Comparison of ENCODE assay signal across 23 mouse cellular contexts in genomic region chr2:59462086-59462485, GRCm38 (mm10). TPM values are rescaled to one million over a fixed set of nuclear protein-coding genes. Genes with fewer than 3 reads are reported as not detected.
"Had no signal": no experiment of that assay in that cellular context is flagged by ENCODE, and none has a peak within 500 bp of the region (broad histone marks: within the 10 kb centered on the region; RNA-seq: fewer than 3 reads in every experiment).

No protein-coding gene starts in this region.

- H3K36me3 ChIP-seq: limb, embryonic 10.5 days; limb, embryonic 13.5 days; liver, embryonic 12.5 days; liver, embryonic 15.5 days; lung, embryonic 15.5 days; midbrain, embryonic 12.5 days; stomach, embryonic 15.5 days had no signal

- H3K9me3 ChIP-seq: limb, embryonic 10.5 days; liver, embryonic 12.5 days; liver, embryonic 15.5 days; lung, embryonic 15.5 days; midbrain, embryonic 12.5 days; stomach, embryonic 15.5 days had no signal

- H3K4me1 ChIP-seq: limb, embryonic 10.5 days; liver, embryonic 12.5 days; liver, embryonic 15.5 days; lung, embryonic 15.5 days; midbrain, embryonic 12.5 days; stomach, embryonic 15.5 days had no signal

- H3K4me2 ChIP-seq: limb, embryonic 13.5 days; liver, embryonic 12.5 days; liver, embryonic 15.5 days; lung, embryonic 15.5 days; midbrain, embryonic 12.5 days; stomach, embryonic 15.5 days had no signal

- H3K27ac ChIP-seq: kidney, postnatal 0 days; layer of hippocampus, adult 2 months; limb, embryonic 10.5 days; limb, embryonic 13.5 days; liver, embryonic 12.5 days; liver, embryonic 15.5 days; lung, embryonic 15.5 days; macrophage; midbrain, embryonic 12.5 days; stomach, embryonic 15.5 days had no signal

- H3K4me3 ChIP-seq: layer of hippocampus, adult 2 months; limb, embryonic 10.5 days; limb, embryonic 13.5 days; liver, embryonic 12.5 days; liver, embryonic 15.5 days; lung, embryonic 15.5 days; midbrain, embryonic 12.5 days; stomach, embryonic 15.5 days had no signal

- ATAC-seq: liver, embryonic 12.5 days; midbrain, embryonic 16.5 days had no signal

- DNase-seq: kidney, adult 2 months; kidney, postnatal 25 days; layer of hippocampus, adult 9-11 months; liver; lung, adult 18-20 months; lung, postnatal 14 days; thymus, postnatal 25 days had no signal

- H3K9ac ChIP-seq: limb, embryonic 13.5 days; liver, embryonic 12.5 days; liver, embryonic 15.5 days; lung, embryonic 15.5 days; midbrain, embryonic 12.5 days; stomach, embryonic 15.5 days had no signal

- H3K27me3 ChIP-seq: limb, embryonic 13.5 days; liver, embryonic 12.5 days; liver, embryonic 15.5 days; lung, embryonic 15.5 days; stomach, embryonic 15.5 days had no signal

RNA-seq across cellular contexts. Expression of gene Dapl1, which starts 22.4 kb away (rescaled TPM):
- total RNA-seq: layer of hippocampus, adult 2 months; layer of hippocampus, postnatal 25 days; megakaryocyte-erythroid progenitor cell, adult 5-6 weeks had no signal
- polyA plus RNA-seq: liver, embryonic 12.5 days; liver, embryonic 15.5 days; macrophage; neural tube, embryonic 11.5 days; neural tube, embryonic 14.5 days; small intestine, adult 2 months had no signal
